8 mouse cellular contexts compared by ENCODE assay signal in the genomic region with DNA sequence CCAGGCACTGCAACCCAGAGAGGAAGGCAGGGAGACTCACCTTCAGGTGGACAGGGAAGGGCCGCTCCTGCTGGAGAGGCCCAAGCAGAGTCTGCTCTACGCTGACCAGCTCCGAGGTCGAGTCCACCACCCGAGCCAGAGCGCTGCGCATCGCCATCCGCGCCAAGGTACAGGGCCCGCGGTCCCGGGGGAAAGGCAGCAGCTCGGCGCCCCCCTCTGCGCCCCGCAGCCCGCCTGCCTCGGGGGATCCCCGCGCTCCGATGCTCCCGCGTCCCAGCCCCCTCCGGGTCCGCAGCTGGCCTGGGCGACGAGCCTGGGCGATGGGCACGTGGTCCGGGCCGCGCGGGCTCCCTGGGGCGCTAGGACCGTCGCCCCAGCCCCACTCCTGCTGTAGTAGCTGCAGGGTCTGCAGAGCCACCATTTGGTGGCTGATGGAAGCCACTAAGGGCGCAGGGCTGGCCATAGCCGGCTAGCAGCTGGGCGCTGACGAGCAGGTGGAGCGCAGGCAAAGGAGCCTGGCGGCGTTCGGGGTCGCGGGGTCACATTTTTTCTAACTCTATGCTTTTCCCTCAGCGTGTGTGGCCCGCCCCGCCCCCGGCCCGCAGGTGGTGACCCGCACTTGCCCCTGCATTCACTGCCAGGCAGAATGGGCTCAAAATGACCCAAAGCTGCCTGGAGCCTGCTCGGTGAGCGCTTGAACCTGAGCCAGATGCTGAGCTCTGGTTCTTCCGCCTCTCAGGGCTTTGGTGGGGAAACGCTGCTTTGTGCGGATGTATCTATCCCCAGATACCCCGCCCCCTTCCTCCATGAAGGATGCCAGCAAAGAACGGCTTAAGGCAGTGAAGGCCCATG. TPM values are rescaled to one million over a fixed set of nuclear protein-coding genes. Genes with fewer than 3 reads are reported as not detected.
A peak's percentile ranks its signal among the peaks of the same experiment; 100 is the strongest.
DNase-seq lines count a peak whose midpoint lies in the region; ATAC-seq lines count a peak whose summit lies in the region.

TSS of gene Rnaseh2b (plus strand) at position 102 of the 852 bp plus-strand sequence.
TSS of gene Dleu7 (minus strand) at position 560 of the 852 bp plus-strand sequence.

- H3K27ac ChIP-seq in heart, embryonic 14.5 days (replicated peaks in 1 of 2; ENCODE audit: control insufficient read depth in 1 of 2, insufficient read depth in 1 of 2, low read depth in 2 of 2, low read length in 2 of 2): no peak within 1 kb of the TSS
- no peak within 1 kb of the TSS; the same call in 1 of the 2 replicates for H3K27ac ChIP-seq in kidney, embryonic 15.5 days
- H3K27ac ChIP-seq in liver, embryonic 12.5 days: no peak within 1 kb of the TSS

- peak; percentile 59; the same call in 1 of the 2 replicates for ATAC-seq in heart, embryonic 14.5 days (ENCODE audit: insufficient number of reproducible peaks, insufficient read depth, low FRiP score, low read depth)
- ATAC-seq in kidney, embryonic 15.5 days (replicated peaks; ENCODE audit: low FRiP score): peak; percentile 89
- ATAC-seq in liver, embryonic 12.5 days: no peak

- H3K4me2 ChIP-seq in heart, embryonic 14.5 days (ENCODE audit: low read length): peak within 1 kb of the TSS; percentile 100
- peak within 1 kb of the TSS; percentile 91 for H3K4me2 ChIP-seq in kidney, embryonic 15.5 days
- peak within 1 kb of the TSS; percentile 72 for H3K4me2 ChIP-seq in liver, embryonic 12.5 days

- H3K9me3 ChIP-seq in heart, embryonic 14.5 days (ENCODE audit: control insufficient read depth, low read length): no peaks in the 10 kb centered on the region
- no peaks in the 10 kb centered on the region for H3K9me3 ChIP-seq in kidney, embryonic 15.5 days (replicated peaks)
- no peaks in the 10 kb centered on the region for H3K9me3 ChIP-seq in liver, embryonic 12.5 days (replicated peaks)

- 2% methylated on average over 59 of the region's 60 CpGs for WGBS in heart, embryonic 14.5 days
- under 1% methylated on average over 60 of the region's 60 CpGs for WGBS in kidney, embryonic 15.5 days
- 2% methylated on average over 60 of the region's 60 CpGs for WGBS in liver, embryonic 12.5 days (ENCODE audit: insufficient replicate concordance)

- H3K4me3 ChIP-seq in heart, embryonic 14.5 days (ENCODE audit: control insufficient read depth in 1 of 2, insufficient read depth in 1 of 2, low read depth in 1 of 2, low read length in 2 of 2): peak within 1 kb of the TSS; percentile 50 to 58
- peak within 1 kb of the TSS; percentile 49 for H3K4me3 ChIP-seq in kidney, embryonic 15.5 days (replicated peaks)
- H3K4me3 ChIP-seq in liver, embryonic 12.5 days: peak within 1 kb of the TSS; percentile 47

- peaks cover 0 to 10% of the 10 kb centered on the region in 2 experiments; a peak in 2 of 4 replicates for H3K4me1 ChIP-seq in heart, embryonic 14.5 days (ENCODE audit: control insufficient read depth in 2 of 2, insufficient read depth in 2 of 2, low read length in 2 of 2)
- H3K4me1 ChIP-seq in kidney, embryonic 15.5 days: peaks cover 12% of the 10 kb centered on the region
- H3K4me1 ChIP-seq in liver, embryonic 12.5 days: peaks cover 10% of the 10 kb centered on the region

- H3K27me3 ChIP-seq in heart, embryonic 14.5 days (ENCODE audit: control insufficient read depth, insufficient read depth, low read length): peaks cover 3% of the 10 kb centered on the region; the same call in 1 of the 2 replicates
- H3K27me3 ChIP-seq in kidney, embryonic 15.5 days: no peaks in the 10 kb centered on the region
- H3K27me3 ChIP-seq in liver, embryonic 12.5 days (replicated peaks): peaks cover 27% of the 10 kb centered on the region

- peak; percentile 4 to 26 for DNase-seq in spleen, postnatal 10 days (ENCODE audit: low spot score in 2 of 2)
- no peak for DNase-seq in spleen, adult 18-20 months
- peak; percentile 88 for DNase-seq in embryo, embryonic 9.5 days (ENCODE audit: extremely low spot score)
- DNase-seq in ovary, postnatal 36 days (ENCODE audit: low spot score): peak; percentile 14
- DNase-seq in urinary bladder, postnatal 25 days (ENCODE audit: low spot score): no peak

- H3K36me3 ChIP-seq in heart, embryonic 14.5 days (ENCODE audit: control insufficient read depth, insufficient read depth, low read length): no peaks in the 10 kb centered on the region
- no peaks in the 10 kb centered on the region for H3K36me3 ChIP-seq in kidney, embryonic 15.5 days
- H3K36me3 ChIP-seq in liver, embryonic 12.5 days: no peaks in the 10 kb centered on the region

- peak within 1 kb of the TSS; percentile 72 for H3K9ac ChIP-seq in heart, embryonic 14.5 days (ENCODE audit: low read length)
- peak within 1 kb of the TSS; percentile 49 for H3K9ac ChIP-seq in kidney, embryonic 15.5 days
- peak within 1 kb of the TSS; percentile 49; the same call in 1 of the 2 replicates for H3K9ac ChIP-seq in liver, embryonic 12.5 days

RNA-seq across cellular contexts. Expression of gene Rnaseh2b, which starts in this region (rescaled TPM):
- 68.9 and 70.4 TPM in 2 replicates for polyA plus RNA-seq in heart, embryonic 14.5 days (2014; fragmentation: Nextera tagmentation; extraction: Ambion mirVana)
- polyA plus RNA-seq in kidney, embryonic 15.5 days (2015; fragmentation: Nextera tagmentation; extraction: Ambion mirVana): 53.6 and 56.5 TPM in 2 replicates
- polyA plus RNA-seq in liver, embryonic 12.5 days (2016; fragmentation: Nextera tagmentation; extraction: Ambion mirVana): 73.6 and 74.7 TPM in 2 replicates

RNA-seq across cellular contexts. Expression of gene Dleu7, which starts in this region (rescaled TPM):
- 0.78 and 0.80 TPM in 2 replicates for polyA plus RNA-seq in heart, embryonic 14.5 days (2014; fragmentation: Nextera tagmentation; extraction: Ambion mirVana)
- 4.2 and 4.8 TPM in 2 replicates for polyA plus RNA-seq in kidney, embryonic 15.5 days (2015; fragmentation: Nextera tagmentation; extraction: Ambion mirVana)
- 0.19 and 0.42 TPM in 2 replicates for polyA plus RNA-seq in liver, embryonic 12.5 days (2016; fragmentation: Nextera tagmentation; extraction: Ambion mirVana)

Comparison
In these comparisons a context has a peak if more than half of its experiments do, and no peak if none do; other contexts are left out.
1. DNase-seq: peak in spleen, postnatal 10 days (2 of 2), embryo, embryonic 9.5 days (single experiment) and ovary, postnatal 36 days (single experiment); none in spleen, adult 18-20 months (0 of 2) and urinary bladder, postnatal 25 days (single experiment).
2. Peak in every context shown above with its lines, with median percentiles within 50 percentile points of each other: H3K4me2 ChIP-seq, H3K4me3 ChIP-seq and H3K9ac ChIP-seq.